Mouse (Mus musculus) MEL (cell line): ENCODE measurements around the gene Hmgcl.

Experiments
- CTCF ChIP-seq, 3 experiments: IDR thresholded peaks in 2 of 3; conservative IDR thresholded peaks in 1 of 3; 2 replicates each; pipeline ENCODE4 v1.5.1; 2011 to 2012; ENCODE audit warnings: low read length in 3 of 3, low read depth in 2 of 3, mild to moderate bottlenecking in 2 of 3, improper control_type of control experiment in 1 of 3, inconsistent platforms in 1 of 3, mixed read lengths in 1 of 3, moderate library complexity in 1 of 3; ENCODE audit not compliant: control insufficient read depth in 1 of 3, insufficient read depth in 1 of 3, poor library complexity in 1 of 3, severe bottlenecking in 1 of 3
- EP300 ChIP-seq, 2 experiments: IDR thresholded peaks; 2 replicates each; pipeline ENCODE4 v1.6.1; 2011; ENCODE audit warnings: improper control_type of control experiment in 2 of 2, low read length in 2 of 2, low read depth in 1 of 2, mild to moderate bottlenecking in 1 of 2
- HCFC1 ChIP-seq: IDR thresholded peaks from 2 replicates; pipeline ENCODE4 v1.6.1; 2012; ENCODE audit warnings: low read depth, mild to moderate bottlenecking, inconsistent platforms, low read length, improper control_type of control experiment, moderate library complexity
- JUND ChIP-seq: IDR thresholded peaks from 2 replicates; pipeline ENCODE4 v1.6.1; 2011; ENCODE audit warnings: low read depth, mild to moderate bottlenecking, improper control_type of control experiment, low read length
- KAT2A ChIP-seq: conservative IDR thresholded peaks from 2 replicates; pipeline ENCODE4 v1.6.1; 2012; ENCODE audit warnings: low read depth, low read length, improper control_type of control experiment, inconsistent platforms
- MEF2A ChIP-seq: IDR thresholded peaks from 2 replicates; pipeline ENCODE4 v1.6.1; 2014; ENCODE audit warnings: low read depth, mild to moderate bottlenecking, inconsistent platforms, low read length, improper control_type of control experiment; ENCODE audit not compliant: poor library complexity, insufficient replicate concordance, severe bottlenecking; ENCODE audit errors: extremely low read depth
- POLR2A ChIP-seq, 2 experiments: IDR thresholded peaks; 2 replicates each; pipeline ENCODE4 v1.6.1; 2011 to 2012; ENCODE audit warnings: low read length in 2 of 2, mild to moderate bottlenecking in 2 of 2, control low read depth in 1 of 2, improper control_type of control experiment in 1 of 2, low read depth in 1 of 2, moderate library complexity in 1 of 2; ENCODE audit not compliant: control insufficient read depth in 1 of 2, insufficient read depth in 1 of 2, poor library complexity in 1 of 2

DNA sequence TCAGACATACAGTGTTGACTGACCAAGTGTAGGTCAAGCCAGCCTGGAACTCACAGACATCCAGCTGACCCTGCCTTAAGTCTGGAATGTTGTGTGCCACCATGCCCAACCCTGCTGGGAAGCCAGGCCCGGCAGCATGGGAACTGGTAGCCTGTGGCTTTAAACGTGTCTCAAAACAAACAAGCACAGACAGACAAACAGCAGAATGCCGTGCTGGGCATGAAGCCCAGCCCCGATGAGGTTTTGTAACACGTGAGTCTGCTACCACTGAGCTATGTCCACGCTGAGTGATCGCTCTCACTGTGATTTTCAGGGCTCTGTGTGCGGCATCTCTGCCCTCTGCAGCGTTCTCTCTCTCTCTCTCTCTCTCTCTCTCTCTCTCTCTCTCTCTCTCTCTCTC is 9.6 kb downstream of the Hmgcl start:
- TF ChIP-seq POLR2A (IDR thresholded peaks at IDR 0.05; ENCODE audit: control insufficient read depth in 1 of 2, insufficient read depth in 1 of 2, low read depth in 1 of 2, low read length in 2 of 2, poor library complexity in 1 of 2) (no peak), HCFC1 (no peak), MEF2A (no peak), KAT2A (no peak), CTCF (IDR thresholded peaks at IDR 0.05 in 2 of 3, conservative IDR thresholded peaks at IDR 0.05 in 1 of 3; ENCODE audit: control insufficient read depth in 1 of 3, insufficient read depth in 1 of 3, low read depth in 2 of 3, low read length in 3 of 3, poor library complexity in 1 of 3, severe bottlenecking in 1 of 3) (no peak), EP300 (IDR thresholded peaks at IDR 0.05; ENCODE audit: low read depth in 1 of 2, low read length in 2 of 2) (no peak), JUND (no peak)
